Mouse (Mus musculus): ENCODE measurements at regions not wholly inside any gene's neighbourhood (a gene's known extent, or its start where the extent isn't known, plus 50 kb on each side); places are given as distances from the start of the nearest gene placed in this dataset.
"Not testable (repeated sequence)": the region's sequence is repeated elsewhere in the genome, so short reads cannot be mapped to it uniquely, and the experiment has no call there.

DNA sequence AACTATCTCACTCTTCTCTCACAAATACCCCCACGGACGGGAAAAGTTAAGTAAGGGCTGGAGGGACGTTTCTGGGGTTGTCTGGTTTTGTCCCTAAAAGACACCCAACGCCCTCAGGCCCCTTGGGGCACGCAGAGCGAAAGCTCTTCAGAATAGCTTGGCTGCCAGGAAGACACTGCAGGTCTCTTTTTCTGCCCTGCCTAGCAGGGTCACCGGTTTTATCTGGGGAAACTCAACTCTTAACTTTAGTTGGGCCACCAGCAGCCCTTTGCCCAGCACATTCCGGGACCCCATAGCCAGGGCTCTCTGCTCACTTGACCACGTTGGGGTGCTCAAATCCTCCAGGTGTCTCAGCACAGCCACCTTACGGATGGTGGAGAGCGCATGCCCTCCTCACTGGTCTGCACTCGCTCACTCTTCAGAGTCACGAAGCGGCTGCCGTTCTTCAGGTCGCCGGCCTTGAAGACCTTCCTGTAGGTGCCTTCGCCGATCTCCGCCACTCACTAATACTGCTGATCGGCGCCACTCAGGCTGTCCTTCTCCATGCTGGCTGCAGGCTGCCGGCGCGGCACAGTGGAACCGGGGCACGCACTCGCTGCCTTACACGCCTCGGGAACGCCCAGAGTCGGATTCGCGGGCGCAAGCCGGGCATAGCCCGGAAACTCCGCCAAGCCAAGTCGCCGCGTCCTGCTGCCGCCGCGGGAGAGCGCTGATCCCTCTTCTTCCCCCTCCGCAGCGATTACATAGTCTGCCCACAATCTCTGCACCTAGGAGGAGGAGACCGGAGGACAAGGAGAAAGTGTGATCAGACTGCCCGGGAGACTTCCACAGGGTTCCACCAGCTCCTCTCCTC, 83.0 kb downstream of the Ulbp1 start:
- peak in 1 of 2 experiments; percentile 17 for DNase-seq (ENCODE audit: low spot score in 2 of 2)

DNA sequence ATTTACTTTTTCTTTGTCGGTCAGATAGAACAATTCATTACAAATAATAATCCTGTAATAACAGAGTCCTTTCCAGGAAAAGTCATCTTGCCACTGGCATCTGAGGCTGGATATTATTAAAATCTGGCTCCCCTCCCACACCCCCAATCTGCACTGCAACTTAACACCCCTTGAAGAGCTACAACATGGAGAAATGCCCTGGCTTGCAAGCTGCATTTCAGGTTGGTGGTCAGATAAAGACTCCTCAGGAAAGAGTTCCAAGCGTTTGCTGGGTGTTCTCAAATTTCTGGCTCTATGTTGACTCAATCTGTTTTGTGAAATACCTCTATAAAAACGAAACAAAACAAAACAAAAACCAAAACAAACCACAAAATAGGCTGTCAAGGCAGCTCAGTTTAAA, 114.6 kb downstream of the Ulbp1 start:
- DNase-seq (ENCODE audit: low spot score in 2 of 2): not testable (repeated sequence)

DNA sequence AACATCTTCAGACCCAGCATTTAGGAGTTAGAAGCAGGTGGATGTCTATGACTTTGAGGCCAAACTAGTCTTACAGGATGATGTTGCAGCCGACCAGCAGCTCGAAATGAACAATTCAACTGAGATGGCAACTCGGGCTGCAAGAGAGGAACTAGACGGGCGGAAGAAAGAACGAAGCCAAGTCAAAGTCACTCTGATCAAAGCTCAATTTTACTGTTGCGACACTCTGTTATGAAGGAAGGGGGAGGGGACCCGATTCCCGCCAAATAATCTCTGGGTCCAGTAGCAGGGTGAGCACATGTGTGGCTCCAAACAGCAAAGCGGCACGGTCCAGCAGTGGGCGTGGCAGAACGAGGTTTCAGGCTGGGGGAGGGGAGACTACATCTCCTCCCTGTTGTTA, 129.1 kb downstream of the Ulbp1 start:
- not testable (repeated sequence) for DNase-seq (ENCODE audit: low spot score in 2 of 2)

DNA sequence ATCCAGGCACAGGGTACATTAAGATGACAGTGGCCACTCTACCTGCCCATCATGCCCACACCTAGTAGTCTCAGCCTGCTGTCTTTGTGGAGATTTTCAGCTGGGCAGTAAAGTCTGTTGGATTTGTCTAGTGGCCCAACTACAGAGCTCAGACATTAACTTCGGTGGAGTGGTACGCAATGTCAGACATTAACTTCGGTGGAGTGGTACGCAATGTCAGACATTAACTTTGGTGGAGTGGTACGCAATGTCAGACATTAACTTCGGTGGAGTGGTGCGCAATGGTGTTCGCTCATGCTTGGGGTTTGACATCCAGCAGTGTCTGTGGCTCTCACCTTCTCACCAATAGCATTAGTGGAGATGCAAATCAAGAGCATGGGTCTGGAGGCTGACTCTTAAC, 129.7 kb downstream of the Ulbp1 start:
- DNase-seq (ENCODE audit: low spot score in 2 of 2): not testable (repeated sequence)

DNA sequence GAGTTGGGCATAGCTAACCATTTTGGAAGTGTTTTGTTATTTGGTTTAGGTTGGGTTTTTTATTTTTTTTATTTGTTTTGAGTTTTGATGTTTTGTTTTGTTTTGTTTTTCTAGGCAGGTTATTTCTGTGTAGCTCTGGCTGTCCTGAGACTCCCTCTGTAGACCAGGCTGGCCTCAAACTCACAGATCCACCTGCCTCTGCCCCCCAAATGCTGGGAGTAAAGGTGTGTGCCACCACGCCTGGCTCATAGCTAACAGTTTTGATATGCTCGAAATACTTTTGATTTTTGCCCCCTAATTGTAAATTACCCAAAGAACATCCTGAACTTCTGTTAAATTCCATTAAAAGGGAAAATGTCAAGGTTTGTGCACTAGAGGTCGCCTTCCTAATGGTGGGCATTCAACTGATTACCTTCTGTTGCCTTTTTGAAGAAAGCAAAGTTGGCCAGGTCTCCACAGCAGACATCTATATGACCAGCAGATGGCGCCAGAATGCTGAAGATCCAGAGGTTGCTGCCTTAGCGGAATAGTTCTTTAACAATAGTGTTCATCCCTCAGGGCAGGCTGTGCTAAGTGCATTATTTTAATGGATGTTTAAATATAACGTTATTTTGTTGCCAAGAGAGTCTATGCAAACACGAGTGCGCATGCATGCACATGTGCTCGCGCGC, 121.2 kb upstream of the Cnksr3 start:
- DNase-seq (ENCODE audit: low spot score in 2 of 2): peak; percentile 78 to 79

DNA sequence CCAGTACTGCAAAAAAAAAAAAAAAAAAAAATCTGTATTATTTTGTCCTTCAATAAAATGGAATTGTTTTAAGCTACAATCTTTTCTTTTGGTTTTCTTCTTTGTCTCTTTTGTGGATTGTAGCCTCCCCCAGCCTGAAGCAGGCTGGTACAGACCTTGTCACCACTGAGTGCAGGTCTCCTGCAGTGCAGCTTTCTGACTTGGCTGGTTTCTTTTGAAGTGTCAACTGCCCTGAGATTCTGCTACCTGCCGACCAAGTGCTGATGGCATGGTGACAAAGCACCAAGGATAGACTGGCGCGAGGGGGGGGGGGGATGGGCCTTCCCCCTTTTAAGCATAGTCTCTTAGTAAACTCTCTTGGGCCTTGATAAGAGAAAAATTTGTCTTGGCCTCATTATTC, 116.2 kb upstream of the Cnksr3 start:
- no peak for DNase-seq (ENCODE audit: low spot score in 2 of 2)

DNA sequence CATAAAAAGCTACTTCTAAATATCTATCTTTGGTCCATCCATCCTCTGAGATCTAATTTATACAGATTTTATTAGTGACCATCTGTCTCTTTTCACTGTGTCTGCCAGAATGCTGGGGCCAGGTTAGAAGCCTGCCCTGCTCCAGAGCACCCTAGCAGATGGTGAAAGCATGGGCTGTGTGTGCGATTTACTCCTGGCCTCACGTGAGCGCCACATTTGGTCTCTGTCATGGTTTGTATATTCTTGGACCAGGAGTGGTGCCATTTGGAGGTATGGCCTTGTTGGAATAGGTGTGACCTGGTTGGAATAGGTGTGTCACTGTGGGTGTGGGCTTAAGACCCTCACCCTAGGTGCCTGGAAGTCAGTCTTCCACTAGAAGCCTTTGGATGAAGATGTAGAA, 115.0 kb upstream of the Cnksr3 start:
- DNase-seq (ENCODE audit: low spot score in 2 of 2): not testable (repeated sequence)

DNA sequence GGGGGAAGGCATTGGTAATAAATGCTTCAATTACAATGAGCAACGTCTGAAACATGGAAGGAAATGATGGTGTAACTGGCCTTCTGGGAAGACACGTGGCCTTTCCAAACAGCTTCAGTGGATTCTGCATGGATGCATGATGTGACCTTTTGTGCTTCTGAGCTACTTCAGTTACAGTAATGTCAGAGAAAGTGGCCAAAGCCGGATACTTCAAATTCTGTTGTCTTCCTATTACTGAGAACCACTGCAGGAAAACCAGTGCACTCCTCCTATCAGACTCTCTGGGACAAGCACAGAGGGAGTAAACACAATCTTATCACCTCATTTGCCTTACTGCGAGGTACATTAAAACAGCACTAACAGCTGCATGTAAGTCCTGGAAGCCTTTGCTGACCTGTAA, 113.0 kb upstream of the Cnksr3 start:
- DNase-seq (ENCODE audit: low spot score in 2 of 2): no peak

DNA sequence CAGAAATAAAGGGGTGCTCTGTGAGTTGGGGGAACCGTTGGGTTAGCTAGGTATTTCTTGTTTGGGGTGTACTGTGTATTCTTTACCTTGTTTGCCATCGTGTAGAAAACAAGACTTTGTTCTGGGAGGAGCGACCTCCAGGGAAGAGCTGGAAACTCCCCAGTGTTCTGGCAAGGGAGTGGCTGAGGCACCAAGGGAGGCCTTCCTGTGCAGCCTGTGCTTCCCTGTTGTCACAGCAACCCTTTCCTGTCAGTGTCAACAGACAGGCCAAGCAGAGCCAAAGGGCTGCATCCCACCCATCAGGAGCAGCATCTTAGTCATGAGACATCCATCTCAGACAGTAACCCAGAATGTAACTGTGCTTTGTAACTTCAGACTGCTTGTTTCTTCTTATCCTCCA, 111.2 kb upstream of the Cnksr3 start:
- DNase-seq (ENCODE audit: low spot score in 2 of 2): no peak

DNA sequence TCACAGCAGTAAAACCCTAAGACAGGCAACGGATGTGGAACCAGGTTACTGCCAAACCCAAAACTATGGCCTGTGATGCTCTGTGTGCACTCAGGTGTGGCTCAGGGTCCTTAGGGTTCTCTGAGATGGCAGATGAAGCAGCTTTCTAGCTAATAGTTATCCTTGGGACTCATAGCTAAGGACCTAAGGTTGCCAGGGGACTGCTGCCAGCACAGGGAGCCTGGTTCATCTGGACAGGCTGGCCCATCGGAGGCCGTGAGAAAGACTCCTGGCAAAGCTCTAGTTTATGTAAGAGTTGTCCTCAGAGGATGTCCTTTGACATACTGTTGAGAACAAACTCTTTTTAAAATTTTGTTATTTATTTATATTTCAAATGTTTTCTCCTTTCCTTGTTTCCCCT, 97.9 kb upstream of the Cnksr3 start:
- DNase-seq (ENCODE audit: low spot score in 2 of 2): no peak

DNA sequence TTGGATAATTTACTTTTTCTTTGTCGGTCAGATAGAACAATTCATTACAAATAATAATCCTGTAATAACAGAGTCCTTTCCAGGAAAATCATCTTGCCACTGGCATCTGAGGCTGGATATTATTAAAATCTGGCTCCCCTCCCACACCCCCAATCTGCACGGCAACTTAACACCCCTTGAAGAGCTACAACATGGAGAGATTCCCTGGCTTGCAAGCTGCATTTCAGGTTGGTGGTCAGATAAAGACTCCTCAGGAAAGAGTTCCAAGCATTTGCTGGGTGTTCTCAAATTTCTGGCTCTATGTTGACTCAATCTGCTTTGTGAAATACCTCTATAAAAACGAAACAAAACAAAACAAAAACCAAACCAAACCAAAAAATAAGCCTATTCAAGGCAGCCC, 93.8 kb upstream of the Cnksr3 start:
- DNase-seq (ENCODE audit: low spot score in 2 of 2): not testable (repeated sequence)

DNA sequence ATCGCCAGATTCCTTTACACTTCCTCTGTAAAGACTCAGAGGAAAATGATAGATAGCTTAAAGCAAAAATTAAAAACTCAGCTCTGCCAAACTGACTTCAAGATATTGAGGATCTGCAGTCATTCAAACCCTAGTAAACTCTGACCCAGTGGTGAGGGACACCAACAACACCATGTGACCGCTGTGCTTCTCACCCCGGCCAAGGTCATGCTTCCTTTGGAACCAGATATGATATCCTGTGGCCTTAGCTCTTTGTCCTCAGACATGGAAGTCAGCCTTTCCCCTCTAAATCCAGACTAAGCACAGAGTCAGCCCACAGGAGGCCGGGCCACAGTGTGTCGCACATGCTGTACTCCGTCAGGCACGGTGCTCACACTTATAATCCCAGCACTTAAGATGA, 86.3 kb upstream of the Cnksr3 start:
- DNase-seq (ENCODE audit: low spot score in 2 of 2): no peak

DNA sequence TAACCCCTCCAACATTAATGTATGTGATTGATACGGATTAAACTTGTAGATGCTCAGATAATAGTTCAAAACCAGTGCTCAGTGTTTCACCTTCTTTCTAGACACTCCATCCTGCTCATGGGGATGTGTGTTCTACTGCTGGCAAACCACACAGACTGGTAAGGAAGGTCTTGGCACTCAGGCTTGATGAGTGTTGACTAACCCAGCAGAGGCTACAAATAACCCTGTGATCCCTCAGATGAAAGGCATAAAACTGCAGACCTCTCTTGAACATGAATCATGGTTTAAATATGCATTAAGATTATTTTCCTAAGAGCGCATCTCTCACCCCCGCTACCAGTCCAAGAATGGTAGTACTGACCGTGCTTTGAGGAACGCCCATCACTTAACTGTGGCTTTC, 83.9 kb upstream of the Cnksr3 start:
- DNase-seq (ENCODE audit: low spot score in 2 of 2): no peak

DNA sequence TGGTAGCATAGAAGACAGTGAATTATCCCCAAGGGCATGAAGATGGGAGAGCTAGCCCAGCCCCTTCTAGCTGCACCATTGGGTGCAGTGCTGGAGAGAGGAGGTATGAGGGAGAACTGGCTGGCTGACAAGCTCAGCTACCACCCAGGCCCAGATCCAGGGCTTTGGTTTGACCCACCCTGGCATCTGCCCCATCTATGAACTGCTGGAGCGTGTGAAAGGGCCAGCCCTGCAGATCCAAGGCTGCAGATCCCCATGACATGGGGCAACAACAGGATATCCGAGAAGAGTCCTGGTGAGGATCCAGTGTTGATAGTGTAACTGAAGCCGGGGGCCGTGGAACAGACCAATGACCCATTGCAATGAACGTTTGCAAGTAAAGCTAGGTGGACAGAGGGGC, 81.2 kb upstream of the Cnksr3 start:
- DNase-seq (ENCODE audit: low spot score in 2 of 2): no peak

DNA sequence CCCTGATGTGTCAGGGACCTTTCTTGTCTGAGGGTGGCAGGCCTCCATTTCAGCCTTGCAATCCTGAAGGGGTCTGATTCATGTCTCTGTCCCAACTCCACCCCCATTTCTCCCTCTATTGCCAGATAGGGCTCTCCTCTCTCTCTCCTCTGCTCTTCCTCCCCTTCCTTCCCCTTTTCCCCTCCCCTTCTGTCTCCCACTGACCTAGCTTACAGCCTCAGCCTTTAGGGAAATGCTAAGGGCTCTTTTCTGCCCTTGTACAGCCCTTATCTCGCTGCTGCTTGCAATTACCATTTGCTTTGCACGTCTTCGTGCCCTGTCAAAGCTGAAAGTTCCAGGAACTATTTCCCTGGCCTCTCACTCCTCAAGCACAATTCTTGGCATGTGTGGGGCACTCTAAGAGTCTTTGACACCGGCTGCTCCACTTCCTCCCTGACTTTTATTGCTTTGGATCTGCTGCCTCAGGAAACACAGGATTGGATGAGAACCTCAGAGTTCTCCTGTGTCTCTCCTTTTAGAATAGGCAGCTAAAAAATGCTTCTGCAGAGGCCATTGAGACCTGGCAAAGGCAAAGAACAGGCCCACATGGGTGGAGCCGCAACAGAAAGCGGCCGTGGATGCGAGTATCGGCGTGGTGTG, 77.9 kb upstream of the Cnksr3 start:
- DNase-seq (ENCODE audit: low spot score in 2 of 2): no peak

DNA sequence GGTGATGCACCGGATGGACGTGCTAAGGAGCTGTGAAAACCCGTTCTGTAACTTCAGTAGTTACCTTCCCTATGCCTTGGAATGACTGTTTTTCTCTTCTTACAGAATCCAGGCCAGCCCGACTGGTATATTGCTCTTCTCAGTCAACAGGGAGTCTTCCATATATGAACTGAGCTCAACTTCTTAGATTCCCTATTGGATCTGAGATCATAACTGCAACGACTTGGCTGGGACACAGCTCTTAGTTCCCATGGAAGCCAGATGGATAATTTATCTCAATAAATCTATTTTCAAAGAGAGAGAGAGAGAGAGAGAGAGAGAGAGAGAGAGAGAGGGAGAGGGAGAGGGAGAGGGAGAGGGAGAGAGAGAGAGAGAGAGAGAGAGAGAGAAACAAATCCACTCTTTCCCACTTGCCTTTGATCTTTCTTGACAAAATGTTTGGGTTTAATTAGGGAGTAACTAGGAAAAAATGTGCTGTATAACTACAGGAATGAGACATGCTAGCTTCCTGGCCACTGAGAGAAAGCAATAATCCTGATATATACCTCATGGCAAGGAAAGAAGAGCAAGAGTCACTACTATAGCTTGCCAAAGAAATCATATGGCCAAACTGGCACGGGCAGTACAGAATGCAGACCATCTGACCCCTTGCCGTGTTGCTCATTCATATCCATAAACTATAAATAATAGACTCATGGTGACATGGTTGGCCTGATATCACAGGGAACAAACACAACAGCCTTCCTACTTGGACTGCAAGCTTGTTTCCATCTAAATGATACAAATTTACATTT, 73.3 kb upstream of the Cnksr3 start:
- no peak for DNase-seq (ENCODE audit: low spot score in 2 of 2)

DNA sequence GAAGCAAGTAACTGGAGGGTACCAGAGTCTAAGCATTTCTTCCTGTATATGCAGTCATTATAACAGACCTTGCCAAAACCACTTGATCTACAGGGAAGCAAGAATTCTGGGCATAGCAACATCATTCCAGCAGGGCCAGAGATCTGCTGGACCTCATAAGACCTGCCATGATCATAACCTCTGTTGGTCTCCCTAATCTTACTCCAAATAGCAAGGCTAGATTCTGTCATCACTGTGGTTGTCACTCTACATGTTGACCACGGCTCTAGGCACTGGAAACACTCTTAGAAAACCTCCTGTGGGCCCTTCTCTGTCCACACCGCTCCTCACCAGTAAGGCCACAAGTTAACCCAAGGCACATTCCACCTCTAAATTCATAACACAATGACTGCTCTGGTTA, 68.4 kb upstream of the Cnksr3 start:
- no peak for DNase-seq (ENCODE audit: low spot score in 2 of 2)

DNA sequence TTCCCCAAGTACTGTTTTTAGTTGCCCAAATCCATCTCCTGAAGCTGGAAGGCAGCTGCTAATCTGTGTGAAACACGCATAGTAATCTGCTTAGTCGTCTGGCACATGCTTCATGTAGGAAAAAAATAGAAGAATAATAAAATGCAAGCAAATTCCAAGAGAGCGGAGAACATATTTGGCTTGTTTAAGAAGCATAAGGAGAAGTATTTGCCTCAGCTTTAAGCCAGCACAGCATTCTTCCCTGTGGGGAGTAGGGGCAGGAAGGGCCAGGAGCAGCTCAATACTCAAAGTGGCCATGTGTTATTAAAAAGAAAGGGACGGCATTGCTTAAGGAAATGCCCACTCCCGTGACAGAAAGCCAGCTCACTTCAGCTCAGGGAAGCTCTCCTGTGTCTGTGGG, 66.8 kb upstream of the Cnksr3 start:
- no peak for DNase-seq (ENCODE audit: low spot score in 2 of 2)

DNA sequence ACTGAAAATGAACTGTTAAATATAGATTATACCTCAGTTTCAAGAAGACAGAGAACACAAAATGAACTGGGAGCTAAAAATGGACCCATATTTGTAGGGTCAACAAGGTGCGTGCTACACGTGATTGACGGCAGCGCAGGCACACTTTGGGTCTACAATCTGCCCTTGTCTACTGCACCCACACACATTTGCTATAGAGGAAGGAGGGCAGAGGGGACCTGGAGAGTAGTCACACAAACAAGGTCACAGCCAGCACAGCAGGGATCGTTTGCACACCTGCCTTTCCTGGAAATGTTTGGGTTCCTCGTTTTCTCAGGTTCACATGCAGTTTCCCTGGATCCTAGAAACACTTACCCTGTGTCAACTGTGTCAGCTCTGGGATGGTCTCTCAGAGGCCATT, 63.3 kb upstream of the Cnksr3 start:
- DNase-seq (ENCODE audit: low spot score in 2 of 2): no peak

DNA sequence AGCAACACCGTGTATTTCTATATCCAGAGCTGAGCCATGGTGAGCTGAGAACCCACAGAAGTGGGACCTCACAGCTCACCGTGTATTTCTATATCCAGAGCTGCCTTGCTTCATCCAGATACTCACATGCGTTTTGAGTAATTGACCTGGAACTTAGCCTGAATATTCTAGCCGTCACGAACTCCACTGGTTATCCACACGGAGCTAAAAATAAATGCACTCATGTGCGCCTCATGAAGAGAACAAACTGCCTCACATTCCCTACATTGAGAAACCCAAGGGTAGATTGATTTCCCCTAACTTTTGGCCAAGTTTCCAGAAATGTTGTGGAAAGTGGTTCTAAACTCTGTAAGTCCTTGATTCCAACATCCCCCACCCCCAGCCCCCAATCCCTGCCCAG, 62.4 kb upstream of the Cnksr3 start:
- DNase-seq (ENCODE audit: low spot score in 2 of 2): no peak

DNA sequence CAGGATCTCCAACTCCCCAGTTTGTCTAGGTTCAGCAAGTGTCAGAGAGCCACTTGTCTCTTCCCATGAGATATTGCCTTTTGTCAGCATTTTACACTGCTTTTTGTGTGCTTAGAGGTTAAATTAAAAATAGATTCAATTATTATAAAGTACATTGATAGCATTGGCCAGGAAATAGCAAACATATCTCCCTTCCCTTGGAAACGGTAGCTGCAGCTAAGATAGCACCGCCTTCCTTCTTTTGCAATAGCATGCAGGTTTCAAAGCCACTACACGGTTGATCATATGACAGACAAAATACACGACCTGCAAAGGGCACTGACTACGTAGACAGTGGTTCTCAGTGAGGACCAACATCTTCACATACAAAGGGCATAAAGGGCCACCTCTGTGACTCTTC, 59.1 kb upstream of the Cnksr3 start:
- no peak for DNase-seq (ENCODE audit: low spot score in 2 of 2)

DNA sequence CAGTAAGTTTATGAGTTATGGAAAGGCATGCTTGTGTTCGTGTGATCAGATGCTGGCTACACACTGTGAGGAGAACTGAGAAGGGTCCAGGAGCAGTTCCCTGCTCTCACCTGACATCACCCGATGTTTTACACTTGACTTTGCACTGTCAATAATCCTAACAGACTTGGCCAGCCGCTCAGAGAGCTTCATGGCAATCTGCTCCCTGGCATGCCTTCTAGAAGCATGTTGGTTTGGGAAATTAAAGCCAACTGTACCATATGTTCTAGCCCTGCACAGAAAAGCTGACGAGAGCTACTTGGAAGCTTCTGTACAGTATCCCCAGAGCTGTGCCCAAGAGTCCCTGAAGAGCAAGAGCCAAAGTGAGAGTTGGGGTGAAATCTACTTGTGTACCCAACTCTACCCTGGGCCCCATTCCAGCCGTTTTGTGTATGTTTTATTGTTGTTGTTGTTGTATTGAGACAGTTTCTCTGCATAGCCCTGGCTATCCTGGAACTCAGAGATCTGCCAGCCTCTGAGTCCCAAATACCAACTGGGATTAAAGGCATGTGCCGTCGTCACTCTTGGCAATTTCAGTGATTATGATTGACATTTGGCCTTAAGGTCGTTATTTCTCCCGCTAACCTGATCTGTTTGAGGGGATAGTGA, 56.5 kb upstream of the Cnksr3 start:
- DNase-seq (ENCODE audit: low spot score in 2 of 2): peak in 1 of 2 experiments; percentile 25

Measured in right cerebral cortex, adult 2 months (tissue).